Mouse (Mus musculus) liver, postnatal 0 days (tissue): ENCODE measurements at regions not wholly inside any gene's neighbourhood (a gene's known extent, or its start where the extent isn't known, plus 50 kb on each side); places are given as distances from the start of the nearest gene placed in this dataset.

Experiments used
- CTCF ChIP-seq: sonication (generic); IDR thresholded peaks from 2 replicates; pipeline ENCODE4 v1.5.1; 2016; ENCODE audit warnings: antibody characterized with exemption, low read depth
- EP300 ChIP-seq: IDR thresholded peaks from 2 replicates; pipeline ENCODE4 v1.6.1; 2016; ENCODE audit warnings: antibody characterized with exemption, low read depth, mild to moderate bottlenecking

DNA sequence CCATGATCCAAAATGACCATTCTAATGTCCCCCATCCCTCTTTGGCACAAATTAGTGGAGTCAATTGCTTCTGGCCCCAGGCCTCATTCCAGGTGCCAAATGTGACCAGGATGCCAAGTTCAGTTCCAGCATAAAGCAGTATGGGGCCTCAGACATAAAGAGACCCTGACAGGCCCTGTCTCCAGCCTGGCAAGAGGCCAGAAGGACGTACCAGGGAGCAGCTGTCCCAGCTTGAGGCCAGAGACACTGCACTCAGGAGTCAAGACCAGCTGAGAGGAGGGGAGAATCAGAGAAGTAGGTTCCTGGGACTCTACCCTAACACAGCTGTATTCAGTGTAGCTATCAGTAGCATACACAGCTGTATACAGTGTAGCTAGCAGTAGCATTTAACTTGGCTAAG lies 341.1 kb downstream of the Cdh26 start:
- TF ChIP-seq CTCF (no peak), EP300 (no peak)
